36 mouse cellular contexts compared by ENCODE assay signal in genomic region chr9:20859926-20860325, GRCm38 (mm10). TPM values are rescaled to one million over a fixed set of nuclear protein-coding genes. Genes with fewer than 3 reads are reported as not detected.
DNase-seq lines count a peak whose midpoint lies in the region; ATAC-seq and TF ChIP-seq lines count a peak whose summit lies in the region.
"Had no signal": no experiment of that assay in that cellular context is flagged by ENCODE, and none has a peak within 500 bp of the region (broad histone marks: within the 10 kb centered on the region; RNA-seq: fewer than 3 reads in every experiment).

No protein-coding gene starts in this region.

- no peaks in the 10 kb centered on the region for H3K9me3 ChIP-seq in liver, embryonic 14.5 days (ENCODE audit: control insufficient read depth, low read length)
- H3K9me3 ChIP-seq in hindbrain, embryonic 13.5 days, result no peaks in the 10 kb centered on the region
- H3K9me3 ChIP-seq: forebrain, embryonic 15.5 days; heart, embryonic 13.5 days; hindbrain, embryonic 15.5 days had no signal

- DNase-seq in embryo, embryonic 10 days (ENCODE audit: low spot score), result peak; percentile 15
- no peak for DNase-seq in embryo, embryonic 10.5 days (ENCODE audit: low spot score)
- DNase-seq in liver, embryonic 14.5 days (ENCODE audit: low read depth in 3 of 3, low spot score in 3 of 3), result no peak
- no peak for DNase-seq in liver
- no peak for DNase-seq in layer of hippocampus, adult 11-12 months (ENCODE audit: low spot score)
- DNase-seq: adrenal gland, postnatal 10 days; cerebellum, adult 11-12 months; cerebellum, adult 9-11 months; gastrocnemius, adult 2 months; heart, adult 2 months; heart, postnatal 10 days; kidney, adult 2 months; kidney, postnatal 36 days; left cerebral cortex, postnatal 4 days; lung, postnatal 4 days; midbrain, embryonic 14.5 days; thymus, postnatal 14 days had no signal

- no peaks in the 10 kb centered on the region for H3K27me3 ChIP-seq in liver, embryonic 14.5 days (ENCODE audit: control insufficient read depth, insufficient read depth, low read length)
- H3K27me3 ChIP-seq in hindbrain, embryonic 13.5 days, result peaks cover 16% of the 10 kb centered on the region; the same call in 1 of the 2 replicates
- H3K27me3 ChIP-seq: forebrain, embryonic 15.5 days; hindbrain, embryonic 15.5 days had no signal

- H3K27ac ChIP-seq in liver, embryonic 14.5 days, result no peak overlapping the region
- H3K27ac ChIP-seq in hindbrain, embryonic 13.5 days, result no peak overlapping the region
- H3K27ac ChIP-seq: forebrain, embryonic 15.5 days; gastrocnemius, adult 2 months; heart, adult 2 months; heart, embryonic 13.5 days; hindbrain, embryonic 15.5 days had no signal

- no peak overlapping the region for H3K4me3 ChIP-seq in liver, embryonic 14.5 days (ENCODE audit: insufficient read depth in 1 of 2, low read depth in 2 of 2, low read length in 2 of 2)
- H3K4me3 ChIP-seq in hindbrain, embryonic 13.5 days, result no peak overlapping the region
- H3K4me3 ChIP-seq: forebrain, embryonic 15.5 days; gastrocnemius, adult 2 months; heart, adult 2 months; heart, embryonic 13.5 days; hindbrain, embryonic 15.5 days had no signal

- H3K36me3 ChIP-seq in liver, embryonic 14.5 days (replicated peaks; ENCODE audit: control insufficient read depth, insufficient read depth, low read depth), result no peaks in the 10 kb centered on the region
- no peaks in the 10 kb centered on the region for H3K36me3 ChIP-seq in hindbrain, embryonic 13.5 days
- H3K36me3 ChIP-seq: forebrain, embryonic 15.5 days; heart, embryonic 13.5 days; hindbrain, embryonic 15.5 days had no signal

- H3K4me2 ChIP-seq in liver, embryonic 14.5 days (ENCODE audit: low read depth), result no peak overlapping the region
- H3K4me2 ChIP-seq in hindbrain, embryonic 13.5 days, result no peak overlapping the region
- H3K4me2 ChIP-seq: forebrain, embryonic 15.5 days; heart, embryonic 13.5 days; hindbrain, embryonic 15.5 days had no signal

- TF ChIP-seq CTCF in liver, embryonic 14.5 days (IDR thresholded peaks at IDR 0.05; ENCODE audit: low read depth), result peak; percentile 17; the same call in 1 of the 2 replicates

- no peak for ATAC-seq in liver, embryonic 14.5 days (ENCODE audit: insufficient read depth)
- ATAC-seq in erythroblast, adult 5-6 weeks (replicated peaks; ENCODE audit: low FRiP score, poor library complexity, severe bottlenecking), result 0 out of 2 replicates have a peak, but pooled peaks have one; percentile 14
- ATAC-seq in megakaryocyte-erythroid progenitor cell, adult 5-6 weeks (replicated peaks; ENCODE audit: low FRiP score, low TSS enrichment, poor library complexity, severe bottlenecking), result no peak
- no peak for ATAC-seq in hindbrain, embryonic 13.5 days (ENCODE audit: low FRiP score)
- ATAC-seq: forebrain, embryonic 15.5 days; inflammation-experienced regulatory T-cells, adult 6 months; lung, postnatal 0 days had no signal

- WGBS in liver, embryonic 14.5 days (ENCODE audit: insufficient replicate concordance), result 28% methylated on average over 6 of the region's 6 CpGs
- 58% methylated on average over 6 of the region's 6 CpGs for WGBS in hindbrain, embryonic 13.5 days

- no peak overlapping the region for H3K9ac ChIP-seq in liver, embryonic 14.5 days (replicated peaks)
- no peak overlapping the region for H3K9ac ChIP-seq in hindbrain, embryonic 13.5 days
- H3K9ac ChIP-seq: forebrain, embryonic 15.5 days; heart, embryonic 13.5 days; hindbrain, embryonic 15.5 days had no signal

- no peak for TF ChIP-seq EP300 in liver, embryonic 14.5 days (IDR thresholded peaks at IDR 0.05; ENCODE audit: low read depth)

- H3K4me1 ChIP-seq in liver, embryonic 14.5 days (replicated peaks; ENCODE audit: control insufficient read depth in 2 of 2, insufficient read depth in 2 of 2, low read length in 1 of 2), result peaks cover 0 to 6% of the 10 kb centered on the region in 2 experiments; a peak in 2 of 4 replicates
- no peaks in the 10 kb centered on the region for H3K4me1 ChIP-seq in hindbrain, embryonic 13.5 days (replicated peaks)
- H3K4me1 ChIP-seq: forebrain, embryonic 15.5 days; heart, embryonic 13.5 days; hindbrain, embryonic 15.5 days had no signal

RNA-seq across cellular contexts. Expression of gene A230050P20Rik, which starts 8.5 kb away (rescaled TPM):
- polyA plus RNA-seq in liver, embryonic 14.5 days (2012; rRNA removed), result 11.5 and 13.0 TPM in 2 replicates
- 1.1 and 1.7 TPM in 2 replicates for polyA plus RNA-seq in liver, embryonic 14.5 days (2014; fragmentation: Nextera tagmentation; extraction: Ambion mirVana)
- 1.3 and 1.5 TPM in 2 replicates for total RNA-seq in erythroblast, adult 5-6 weeks (2015; ENCODE audit: low replicate concordance)
- 1.4 and 4.9 TPM in 2 replicates for total RNA-seq in erythroblast, adult 5-6 weeks (2017; ENCODE audit: low replicate concordance)
- 37.9 and 44.3 TPM in 2 replicates for total RNA-seq in megakaryocyte-erythroid progenitor cell, adult 5-6 weeks (2014; fragmentation: Nextera tagmentation)
- total RNA-seq in megakaryocyte-erythroid progenitor cell, adult 5-6 weeks (2017), result 11.9 and 24.0 TPM in 2 replicates
- 1.9 and 2.3 TPM in 2 replicates for polyA plus RNA-seq in hindbrain, embryonic 13.5 days (2015; fragmentation: Nextera tagmentation; extraction: Ambion mirVana)

RNA-seq across cellular contexts. Expression of gene Angptl6, which starts 19.6 kb away (rescaled TPM):
- 8.1 and 9.3 TPM in 2 replicates for polyA plus RNA-seq in liver, embryonic 14.5 days (2012; rRNA removed)
- polyA plus RNA-seq in liver, embryonic 14.5 days (2014; fragmentation: Nextera tagmentation; extraction: Ambion mirVana), result 6.8 and 7.6 TPM in 2 replicates
- not detected in 2 replicates for total RNA-seq in erythroblast, adult 5-6 weeks (2015; ENCODE audit: low replicate concordance)
- total RNA-seq in erythroblast, adult 5-6 weeks (2017; ENCODE audit: low replicate concordance), result not detected in 2 replicates
- total RNA-seq in megakaryocyte-erythroid progenitor cell, adult 5-6 weeks (2014; fragmentation: Nextera tagmentation), result 1.1 and 2.7 TPM in 2 replicates
- 0.42 TPM in 1 of 2 replicates, not detected in the other for total RNA-seq in megakaryocyte-erythroid progenitor cell, adult 5-6 weeks (2017)
- polyA plus RNA-seq in hindbrain, embryonic 13.5 days (2015; fragmentation: Nextera tagmentation; extraction: Ambion mirVana), result 9.8 and 10.1 TPM in 2 replicates

RNA-seq across cellular contexts. Expression of gene Ppan, which starts 28.0 kb away (rescaled TPM):
- 70.6 and 84.8 TPM in 2 replicates for polyA plus RNA-seq in liver, embryonic 14.5 days (2012; rRNA removed)
- 50.2 and 56.1 TPM in 2 replicates for polyA plus RNA-seq in liver, embryonic 14.5 days (2014; fragmentation: Nextera tagmentation; extraction: Ambion mirVana)
- 2.3 and 9.8 TPM in 2 replicates for total RNA-seq in erythroblast, adult 5-6 weeks (2015; ENCODE audit: low replicate concordance)
- 13.0 and 15.4 TPM in 2 replicates for total RNA-seq in erythroblast, adult 5-6 weeks (2017; ENCODE audit: low replicate concordance)
- total RNA-seq in megakaryocyte-erythroid progenitor cell, adult 5-6 weeks (2014; fragmentation: Nextera tagmentation), result 127 and 174 TPM in 2 replicates
- 154 and 175 TPM in 2 replicates for total RNA-seq in megakaryocyte-erythroid progenitor cell, adult 5-6 weeks (2017)
- 46.9 and 50.3 TPM in 2 replicates for polyA plus RNA-seq in hindbrain, embryonic 13.5 days (2015; fragmentation: Nextera tagmentation; extraction: Ambion mirVana)

RNA-seq across cellular contexts. Expression of gene Eif3g, which starts 38.5 kb away (rescaled TPM):
- 74.2 and 104 TPM in 2 replicates for polyA plus RNA-seq in liver, embryonic 14.5 days (2012; rRNA removed)
- 170 and 181 TPM in 2 replicates for polyA plus RNA-seq in liver, embryonic 14.5 days (2014; fragmentation: Nextera tagmentation; extraction: Ambion mirVana)
- total RNA-seq in erythroblast, adult 5-6 weeks (2015; ENCODE audit: low replicate concordance), result 26.3 and 41.0 TPM in 2 replicates
- total RNA-seq in erythroblast, adult 5-6 weeks (2017; ENCODE audit: low replicate concordance), result 23.2 and 23.7 TPM in 2 replicates
- 308 and 325 TPM in 2 replicates for total RNA-seq in megakaryocyte-erythroid progenitor cell, adult 5-6 weeks (2014; fragmentation: Nextera tagmentation)
- 259 and 301 TPM in 2 replicates for total RNA-seq in megakaryocyte-erythroid progenitor cell, adult 5-6 weeks (2017)
- polyA plus RNA-seq in hindbrain, embryonic 13.5 days (2015; fragmentation: Nextera tagmentation; extraction: Ambion mirVana), result 252 and 265 TPM in 2 replicates

RNA-seq across cellular contexts. Expression of gene Rdh8, which starts 41.6 kb away (rescaled TPM):
- polyA plus RNA-seq in liver, embryonic 14.5 days (2012; rRNA removed), result not detected in 2 replicates
- polyA plus RNA-seq in liver, embryonic 14.5 days (2014; fragmentation: Nextera tagmentation; extraction: Ambion mirVana), result not detected in 2 replicates
- not detected in 2 replicates for total RNA-seq in erythroblast, adult 5-6 weeks (2015; ENCODE audit: low replicate concordance)
- not detected in 2 replicates for total RNA-seq in erythroblast, adult 5-6 weeks (2017; ENCODE audit: low replicate concordance)
- not detected in 2 replicates for total RNA-seq in megakaryocyte-erythroid progenitor cell, adult 5-6 weeks (2014; fragmentation: Nextera tagmentation)
- not detected in 2 replicates for total RNA-seq in megakaryocyte-erythroid progenitor cell, adult 5-6 weeks (2017)
- polyA plus RNA-seq in hindbrain, embryonic 13.5 days (2015; fragmentation: Nextera tagmentation; extraction: Ambion mirVana), result not detected in 2 replicates
- total RNA-seq: adrenal gland, postnatal 10 days; gastrocnemius, postnatal 4 days; heart, adult 2 months; heart, postnatal 10 days; hematopoietic stem cell, adult 5-6 weeks; layer of hippocampus, adult 8-10 months; layer of hippocampus, postnatal 25 days; left cerebral cortex, postnatal 4 days; monocyte, adult 5-6 weeks had no signal
- polyA plus RNA-seq: forebrain, embryonic 15.5 days; heart, adult 2 months; heart, embryonic 13.5 days; hindbrain, embryonic 15.5 days; inflammation-experienced regulatory T-cells, adult 6 months; kidney, adult 2 months; kidney, embryonic 16.5 days; limb, embryonic 14.5 days; liver, embryonic 16.5 days; lung, postnatal 0 days; midbrain, embryonic 14.5 days; neural tube, embryonic 14.5 days; small intestine, adult 2 months; stomach, embryonic 14.5 days had no signal

Comparison
In these comparisons a context has a peak if more than half of its experiments do, and no peak if none do; other contexts are left out.
1. RNA of gene Ppan, which starts 28.0 kb away (total RNA-seq): 127 to 175 TPM in megakaryocyte-erythroid progenitor cell, adult 5-6 weeks; 2.3 to 15.4 TPM in erythroblast, adult 5-6 weeks; every median in the first group is over 4 times any median in the second.